Mouse (Mus musculus) cerebellum, adult 9-10 months (tissue): ENCODE results near the gene Cdk14.
"Not testable (repeated sequence)": the region's sequence is repeated elsewhere in the genome, so short reads cannot be mapped to it uniquely, and the experiment has no call there.

ENCODE experiments used
- DNase-seq: peaks from one replicate; pipeline ENCODE4 v3.0.0; 2022

Gene Cdk14

GRCm38 (mm10) chr5:4961636-4962035, 458.5 kb downstream of the Cdk14 start:
- DNase-seq = no peak

- no peak for DNase-seq
Measured at GRCm38 (mm10) chr5:4959446-4959845, 460.7 kb downstream of the Cdk14 start.

DNA sequence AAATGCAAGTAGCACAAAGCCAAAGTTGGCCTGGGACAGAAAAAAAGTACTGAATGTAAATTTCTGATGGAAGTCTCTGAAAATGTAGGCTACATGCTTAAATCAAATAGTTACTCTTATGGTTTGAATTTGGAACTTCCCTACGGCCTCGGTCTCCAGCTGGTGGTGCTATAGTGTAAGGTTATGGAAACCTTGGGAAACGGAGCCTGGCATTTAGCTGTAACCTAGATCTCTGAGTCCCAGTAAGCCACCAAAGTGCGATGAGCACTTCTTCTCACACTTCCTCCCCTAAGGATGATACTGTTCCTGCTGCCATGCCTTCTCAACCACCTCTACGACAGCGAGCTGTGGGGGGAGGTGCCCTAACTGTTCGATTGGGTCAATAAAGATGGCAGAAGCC, 464.1 kb downstream of the Cdk14 start:
- DNase-seq = no peak

GRCm38 (mm10) chr5:4955392-4955791, 464.7 kb downstream of the Cdk14 start:
- no peak for DNase-seq

- DNase-seq = no peak
Measured at GRCm38 (mm10) chr5:4949433-4949832, 470.7 kb downstream of the Cdk14 start.

- peak; percentile 68 for DNase-seq
Measured at GRCm38 (mm10) chr5:4948090-4948954, 471.8 kb downstream of the Cdk14 start.

GRCm38 (mm10) chr5:4935131-4935530, 485.0 kb downstream of the Cdk14 start:
- no peak for DNase-seq

GRCm38 (mm10) chr5:4934491-4934890, 485.6 kb downstream of the Cdk14 start:
- no peak for DNase-seq

DNA sequence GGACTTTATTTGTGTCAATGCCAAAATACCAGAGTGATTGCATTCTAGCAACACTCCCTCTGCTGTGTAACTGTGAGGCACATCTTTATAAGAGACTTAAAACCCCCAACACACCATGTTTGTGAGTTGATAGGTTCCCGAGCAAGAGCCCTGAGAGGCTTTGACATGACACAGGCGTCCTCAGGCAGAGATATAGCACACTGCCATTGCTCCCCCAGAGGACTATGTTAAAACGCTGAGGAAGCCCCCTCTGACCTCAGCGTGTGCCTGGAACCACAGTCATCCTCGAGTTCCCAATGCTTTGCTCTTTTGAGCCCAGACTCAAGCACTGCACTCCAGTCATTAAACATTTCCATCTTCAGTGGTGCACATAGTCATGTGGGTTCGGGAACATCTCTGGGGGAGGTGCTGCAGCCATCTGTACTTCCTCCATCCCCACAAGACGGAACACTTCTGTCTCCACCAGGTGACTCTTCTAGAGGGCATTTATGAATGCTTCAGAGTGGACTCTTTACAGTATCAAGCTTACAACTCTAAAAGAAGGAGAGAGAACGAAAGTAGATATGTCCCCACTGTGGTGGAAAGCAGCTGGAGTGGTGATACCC, 488.5 kb downstream of the Cdk14 start:
- no peak for DNase-seq

- DNase-seq = no peak
Measured at GRCm38 (mm10) chr5:4929628-4930027, 490.5 kb downstream of the Cdk14 start.

DNA sequence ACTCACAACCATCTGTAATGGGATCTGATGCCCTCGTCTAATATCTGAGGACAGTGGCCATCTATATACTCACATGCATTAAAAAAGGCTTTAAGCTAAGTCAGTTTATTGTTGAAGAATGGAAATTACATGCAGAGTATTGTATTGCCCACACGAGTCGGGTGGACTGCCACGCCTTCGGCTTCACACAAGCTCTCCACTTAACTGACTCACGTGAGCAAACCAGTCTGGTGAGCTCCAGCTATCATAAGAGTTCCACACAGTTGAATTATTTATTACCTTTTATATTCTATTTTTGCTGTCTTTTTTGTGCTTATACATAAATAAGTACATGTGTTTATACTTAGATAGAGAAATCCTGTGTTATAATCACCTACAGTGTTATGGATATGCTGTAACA, 495.2 kb downstream of the Cdk14 start:
- no peak for DNase-seq

DNA sequence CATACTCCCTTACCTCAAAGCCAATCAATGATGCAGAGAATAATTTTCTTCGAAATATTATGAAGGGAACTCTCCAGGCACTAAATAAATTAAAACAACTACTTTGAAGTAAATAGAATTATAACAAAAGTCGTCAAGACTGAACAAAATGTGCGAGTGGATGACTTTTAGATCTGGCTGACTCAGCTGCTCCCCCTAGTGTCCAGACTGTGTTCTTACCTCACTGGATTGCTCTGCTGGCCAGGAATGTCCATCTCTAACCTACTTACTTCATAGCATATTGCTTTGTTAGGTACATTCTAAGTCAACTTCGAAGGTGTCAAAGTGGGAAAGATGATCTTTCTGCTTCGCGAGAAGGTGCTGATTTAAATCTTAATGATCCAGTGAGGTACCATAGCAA, 501.7 kb downstream of the Cdk14 start:
- peak; percentile 69 for DNase-seq

DNA sequence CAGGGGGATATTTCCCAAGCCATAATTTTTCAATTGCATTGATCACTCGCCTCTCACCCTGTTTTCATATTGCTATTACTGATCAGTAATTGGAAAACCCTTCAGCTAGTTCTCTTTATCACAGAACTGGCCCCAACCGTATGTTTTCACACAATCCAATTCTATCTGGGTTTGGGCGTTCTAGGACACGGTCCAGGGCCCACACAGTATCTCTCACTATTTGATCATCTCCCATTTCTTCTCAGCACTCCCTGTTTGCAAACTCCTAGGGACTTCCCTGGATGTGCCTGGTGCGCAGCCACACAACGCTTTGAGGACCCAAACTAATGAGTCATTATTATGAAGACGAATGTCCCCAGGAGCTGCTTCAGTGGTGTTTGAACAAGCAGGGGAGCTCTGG, 502.4 kb downstream of the Cdk14 start:
- DNase-seq = peak; percentile 9

DNA sequence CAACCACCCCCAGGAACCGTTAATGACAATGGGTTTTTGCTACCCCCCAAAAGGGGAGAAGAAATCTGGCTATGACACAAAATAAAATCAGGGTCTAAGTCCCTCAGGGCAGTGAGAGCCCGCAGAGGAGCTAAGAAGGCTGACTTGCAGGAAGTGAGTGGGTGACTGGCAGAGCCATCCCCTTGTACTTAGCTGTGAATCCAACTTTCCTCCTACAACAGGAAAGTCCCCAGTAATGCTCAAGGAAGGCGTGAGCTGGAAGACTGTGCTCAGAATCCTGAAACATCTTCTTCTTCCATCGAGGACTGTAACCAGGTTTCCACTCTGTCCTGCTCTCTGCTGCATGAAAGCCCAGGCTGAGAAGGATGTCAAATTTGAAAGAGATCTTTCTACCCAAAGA, 502.8 kb downstream of the Cdk14 start:
- no peak for DNase-seq

GRCm38 (mm10) chr5:4916390-4917273, 503.5 kb downstream of the Cdk14 start:
- DNase-seq = peak; percentile 74

DNA sequence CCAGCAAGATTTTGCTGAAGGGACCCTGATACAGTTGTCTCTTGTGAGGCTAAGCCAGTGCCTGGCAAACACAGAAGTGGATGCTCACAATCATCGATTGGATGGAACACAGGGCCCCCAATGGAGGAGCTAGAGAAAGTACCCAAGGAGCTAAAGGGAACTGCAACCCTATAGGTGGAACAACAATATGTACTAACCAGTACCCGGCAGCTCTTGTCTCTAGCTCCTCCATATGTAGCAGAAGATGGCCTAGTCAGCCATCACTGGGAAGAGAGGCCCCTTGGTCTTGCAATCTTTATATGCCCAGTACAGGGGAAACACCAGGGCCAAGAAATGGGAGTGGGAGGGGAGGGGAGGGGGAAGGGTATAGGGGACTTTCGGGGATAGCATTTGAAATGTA, 515.2 kb downstream of the Cdk14 start:
- DNase-seq = not testable (repeated sequence)

GRCm38 (mm10) chr5:4898241-4898640, 521.9 kb downstream of the Cdk14 start:
- no peak for DNase-seq

DNA sequence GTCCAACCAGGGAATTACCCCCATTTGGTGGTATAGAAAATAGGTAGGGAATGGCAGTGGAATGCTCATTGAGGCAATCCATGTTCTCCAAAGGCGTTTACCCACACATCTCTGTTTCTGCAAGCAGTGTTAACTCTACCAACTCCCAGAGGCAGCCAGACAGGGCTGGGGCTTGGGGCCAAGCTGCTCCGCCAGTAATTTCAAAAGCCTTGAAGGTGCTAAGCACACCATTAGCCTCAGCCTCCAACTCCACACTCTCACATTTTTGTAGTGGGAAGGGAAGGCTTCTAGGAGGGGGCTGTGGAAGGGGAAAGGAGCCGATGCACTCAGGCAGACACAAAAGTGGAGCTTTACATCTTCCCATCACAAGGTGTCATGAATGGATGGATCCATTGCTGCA, 525.1 kb downstream of the Cdk14 start:
- no peak for DNase-seq

DNA sequence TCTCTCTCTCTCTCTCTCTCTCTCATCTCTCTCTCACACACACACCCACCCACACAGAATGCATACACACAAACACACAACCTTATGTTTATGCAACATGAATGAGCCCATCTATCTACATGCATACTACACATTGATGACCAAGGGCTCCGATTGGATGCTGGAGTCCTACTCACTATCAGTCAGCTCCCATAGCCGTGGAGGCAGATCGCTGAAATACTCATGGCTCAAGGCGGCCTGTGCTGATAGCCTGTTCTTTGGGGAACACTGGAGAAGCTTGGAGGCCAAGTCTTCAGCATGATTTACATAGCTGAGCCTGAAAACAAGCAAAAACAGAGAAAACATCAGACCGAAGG, 526.3 kb downstream of the Cdk14 start:
- no peak for DNase-seq

- DNase-seq = no peak
Measured at GRCm38 (mm10) chr5:4893206-4893851, 526.8 kb downstream of the Cdk14 start.

DNA sequence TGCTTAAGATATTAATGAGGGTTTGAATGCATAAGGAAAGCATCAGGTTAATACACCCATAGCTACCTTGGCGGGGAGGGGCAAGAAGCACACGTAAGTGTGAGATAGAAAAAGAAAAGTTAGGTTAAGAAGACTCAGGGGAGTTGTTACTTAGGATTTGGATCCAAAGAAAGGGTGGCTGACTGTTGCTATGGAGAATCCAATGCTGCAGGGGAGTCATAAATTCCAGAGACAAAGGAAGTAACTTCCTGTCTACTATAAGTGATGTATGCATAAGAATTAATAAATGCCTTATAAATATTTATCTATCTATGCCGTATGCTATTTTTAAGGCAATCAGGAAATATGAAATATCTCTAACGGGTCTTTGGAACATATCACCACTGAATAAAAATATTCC, 527.4 kb downstream of the Cdk14 start:
- DNase-seq = no peak

DNA sequence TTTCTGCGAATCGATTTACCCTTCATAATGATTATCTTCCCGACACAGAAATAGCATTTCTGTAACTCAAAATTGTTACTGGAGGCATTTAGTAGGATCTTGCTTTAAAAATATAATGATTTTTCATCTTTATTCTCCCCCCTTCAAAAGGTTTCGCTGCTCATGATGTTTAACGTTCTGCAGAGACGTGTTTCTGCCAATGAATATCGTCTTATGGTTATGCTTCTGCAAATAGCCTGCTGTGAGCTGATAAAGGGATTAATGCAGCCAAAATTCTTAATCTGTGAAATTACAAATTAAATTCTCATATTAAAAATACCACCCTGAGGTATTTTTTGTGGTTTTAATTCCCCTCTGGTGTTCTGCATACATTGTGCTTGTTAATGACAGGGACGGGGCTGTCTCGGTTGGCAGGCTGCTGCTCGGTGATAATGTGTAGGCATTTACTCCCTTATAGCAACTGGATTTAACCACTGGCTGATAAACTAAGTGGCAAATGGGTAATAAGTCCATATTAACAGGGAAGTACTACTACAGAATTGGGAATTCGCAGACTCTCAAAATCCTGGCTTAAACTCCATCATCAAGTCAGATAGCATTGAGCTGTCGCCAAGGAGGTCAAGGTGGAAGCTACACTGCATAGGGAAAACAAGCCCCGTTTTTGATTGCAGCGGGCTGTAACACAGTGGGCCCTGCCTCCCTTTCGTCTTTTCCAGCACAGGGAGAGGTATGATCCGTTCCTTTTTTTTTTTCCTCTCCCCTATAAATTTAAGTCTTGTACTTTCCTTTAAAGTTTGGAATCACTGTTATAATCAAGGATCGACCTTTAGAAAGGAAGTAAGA, 528.0 kb downstream of the Cdk14 start:
- DNase-seq = no peak
